Mouse (Mus musculus) kidney, postnatal 36 days (tissue): ENCODE data around the gene Gli2.

Experiments used
- DNase-seq, 2 experiments: peaks; one replicate each; pipeline ENCODE4 v3.0.0; 2021 to 2022; ENCODE audit warnings: mixed read lengths in 2 of 2

Gli2 gene

GRCm38 (mm10) chr1:118994482-118995105 is 58.8 kb downstream of the Gli2 start:
- DNase-seq: no peak

GRCm38 (mm10) chr1:118993775-118994174 is 59.6 kb downstream of the Gli2 start:
- DNase-seq: no peak

- no peak for DNase-seq
These were observed 65.1 kb downstream of the Gli2 start for GRCm38 (mm10) chr1:118988331-118988730.

GRCm38 (mm10) chr1:118987538-118987937 is 65.9 kb downstream of the Gli2 start:
- DNase-seq: no peak

GRCm38 (mm10) chr1:118983389-118983788 is 70.0 kb downstream of the Gli2 start:
- DNase-seq: peak; percentile 29 to 37

- no peak for DNase-seq
These were observed 70.6 kb downstream of the Gli2 start for GRCm38 (mm10) chr1:118982805-118983211.

DNA sequence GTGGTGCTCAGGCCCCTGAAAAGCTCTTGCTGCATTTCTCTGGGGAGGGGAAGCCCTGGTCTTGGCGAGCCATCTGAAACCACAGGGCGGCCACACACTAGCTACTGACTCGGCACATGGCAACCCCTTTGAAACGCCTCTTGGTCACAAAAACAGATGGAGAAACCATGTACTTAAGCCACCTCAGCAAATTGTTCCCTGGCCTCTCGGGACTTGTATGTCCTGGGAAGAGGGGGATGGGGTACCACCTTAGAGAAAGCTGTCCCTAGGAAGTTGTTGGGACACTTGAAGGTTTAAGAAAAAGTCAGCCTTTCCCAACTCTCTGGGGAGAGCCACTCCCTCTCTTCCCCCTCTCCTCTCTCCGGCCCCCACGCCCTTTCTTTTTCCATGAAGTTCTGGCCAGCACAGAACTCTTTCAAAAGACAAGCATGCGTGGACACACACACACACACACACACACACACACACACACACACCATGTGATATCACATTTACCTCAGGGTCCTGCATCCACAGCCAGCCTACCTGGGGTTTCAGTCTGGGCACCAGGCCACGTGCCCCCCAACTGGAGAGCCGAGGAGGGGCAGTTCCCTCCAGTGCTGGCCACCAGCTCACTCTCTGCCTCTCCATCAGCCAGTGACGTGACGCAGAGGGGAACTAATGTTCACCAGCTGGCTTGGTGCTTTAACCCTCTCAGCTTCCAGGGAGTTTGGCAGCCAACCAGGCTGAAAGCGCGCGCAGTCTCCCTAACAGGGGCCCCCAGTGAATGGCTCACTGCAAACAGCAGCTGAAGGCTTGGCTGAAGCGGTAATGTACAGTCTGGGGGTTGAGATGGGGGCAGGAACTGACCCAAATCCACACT is 71.2 kb downstream of the Gli2 start:
- peak in 1 of 2 experiments; percentile 34 for DNase-seq

- peak in 1 of 2 experiments; percentile 51 for DNase-seq
These were observed 72.8 kb downstream of the Gli2 start for GRCm38 (mm10) chr1:118980636-118981035.

- DNase-seq: peak; percentile 30 to 56
These were observed 76.8 kb downstream of the Gli2 start for GRCm38 (mm10) chr1:118976596-118976995.

DNA sequence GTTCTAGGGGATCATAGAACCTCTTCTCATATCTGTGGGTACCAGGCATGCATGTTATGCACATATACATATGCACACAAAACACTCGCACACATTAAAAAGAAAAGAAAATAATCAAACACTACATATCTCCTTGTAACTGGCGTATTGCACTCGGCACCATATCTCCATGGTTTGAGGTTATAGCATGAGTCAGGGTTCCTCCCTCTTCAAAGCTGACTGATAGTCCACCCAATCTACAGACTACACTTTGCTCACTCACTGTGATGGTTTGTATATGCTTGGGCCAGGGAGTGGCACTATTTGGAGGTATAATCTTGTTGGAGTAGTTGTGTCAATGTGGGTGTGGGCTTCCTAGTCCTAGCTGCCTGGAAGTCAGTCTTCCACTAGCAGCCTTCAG is 78.0 kb downstream of the Gli2 start:
- DNase-seq: no peak

DNA sequence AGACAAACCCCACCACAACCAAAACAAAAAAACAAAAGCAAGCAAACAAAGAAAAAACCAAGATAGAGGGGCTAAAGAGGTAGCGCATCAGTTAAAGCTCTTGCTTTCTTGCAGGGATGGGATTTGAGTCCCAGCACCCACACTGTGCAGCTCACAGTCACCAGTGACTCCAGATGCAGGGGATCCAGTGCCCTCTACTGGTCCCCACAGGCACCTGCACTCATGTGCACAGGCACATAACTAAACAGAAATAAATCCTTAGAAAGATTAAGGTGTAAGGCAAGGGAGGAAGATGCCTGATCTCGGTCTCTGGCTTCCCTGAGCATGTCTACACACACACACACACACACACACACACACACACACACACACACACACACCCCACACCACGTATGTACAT is 83.4 kb downstream of the Gli2 start:
- no peak for DNase-seq

DNA sequence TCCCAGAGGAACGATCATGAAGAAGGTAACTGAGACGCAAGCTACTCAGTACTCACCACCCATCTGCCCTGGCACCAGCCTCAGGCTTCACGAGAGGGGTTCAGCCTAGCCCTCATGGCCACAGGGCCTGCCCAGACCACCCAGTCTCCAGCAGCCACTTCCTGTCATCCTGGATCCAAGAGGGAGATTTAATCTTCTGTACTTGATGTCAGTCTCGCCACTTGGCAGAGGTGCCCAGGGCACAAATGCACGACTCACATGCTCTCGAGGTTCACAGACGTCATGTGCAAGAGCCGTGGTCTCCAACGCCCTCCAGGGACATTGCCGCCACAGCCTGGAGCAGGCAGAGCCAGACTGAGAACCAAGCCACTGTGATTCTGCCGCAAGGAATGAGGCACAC is 84.0 kb downstream of the Gli2 start:
- no peak for DNase-seq

DNA sequence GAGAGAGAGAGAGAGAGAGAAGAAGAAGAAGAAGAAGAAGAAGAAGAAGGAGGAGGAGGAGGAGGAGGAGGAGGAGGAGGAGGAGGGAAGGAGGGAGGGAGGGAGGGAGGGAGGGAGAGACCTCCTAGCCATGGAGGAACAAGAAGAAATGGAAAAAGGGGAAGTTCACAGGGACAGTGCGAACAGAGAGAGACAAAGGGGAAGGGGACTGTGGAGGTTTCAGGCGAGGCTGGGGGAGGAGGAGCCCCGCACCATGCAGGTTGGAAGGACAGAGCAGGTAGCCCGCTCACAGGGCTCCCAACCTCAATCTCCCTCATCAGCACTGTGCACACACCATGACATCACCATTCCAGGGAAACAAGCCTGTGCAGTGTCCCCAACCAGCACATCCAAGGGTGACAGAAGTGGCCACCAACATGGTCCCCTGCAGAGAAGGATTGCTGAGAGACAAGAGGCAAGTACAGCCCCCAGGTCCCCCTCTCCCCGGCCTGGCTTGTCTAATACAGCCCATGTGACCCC is 84.7 kb downstream of the Gli2 start:
- no peak for DNase-seq

DNA sequence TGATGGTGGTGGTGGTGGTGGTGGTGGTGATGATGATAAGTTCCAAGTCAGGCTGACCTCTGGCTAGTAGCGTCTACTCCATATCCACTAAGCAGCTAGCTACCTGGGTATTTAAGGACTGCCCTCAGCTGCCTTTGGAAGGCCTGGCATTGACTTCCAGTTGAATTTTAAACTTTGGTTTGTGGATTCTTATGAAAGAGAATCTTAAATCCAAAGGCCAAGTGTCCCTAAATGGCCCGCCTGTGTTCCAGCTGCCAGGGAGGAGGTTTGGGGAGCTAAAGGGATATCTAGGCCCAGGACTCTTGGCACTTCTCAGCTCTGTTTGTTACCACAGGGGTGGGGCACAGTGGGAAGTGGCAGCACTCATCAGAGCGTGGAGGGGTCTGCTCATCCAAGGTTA is 85.4 kb downstream of the Gli2 start:
- DNase-seq: peak; percentile 47 to 52

- DNase-seq: no peak
These were observed 86.1 kb downstream of the Gli2 start for GRCm38 (mm10) chr1:118967281-118967680.

DNA sequence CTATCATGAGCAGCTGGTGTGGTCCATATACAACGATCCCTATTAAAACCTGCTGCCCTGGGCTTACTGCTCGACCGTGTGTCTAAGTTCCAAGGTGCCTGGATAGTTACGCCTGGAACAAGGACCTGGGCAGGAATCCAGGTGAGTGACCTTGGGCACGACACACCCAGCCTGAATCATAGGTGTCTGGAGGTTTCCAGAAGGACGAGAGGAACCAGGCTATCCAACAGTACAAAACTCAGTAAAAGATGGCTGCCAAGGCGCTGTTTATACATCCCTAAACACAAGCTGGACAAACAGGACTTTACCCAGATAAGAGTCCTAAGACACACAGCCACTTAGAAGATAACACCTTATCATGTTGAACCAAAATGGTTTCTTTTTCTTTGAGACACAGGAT is 94.8 kb downstream of the Gli2 start:
- peak in 1 of 2 experiments; percentile 33 for DNase-seq

- no peak for DNase-seq
These were observed 97.6 kb downstream of the Gli2 start for GRCm38 (mm10) chr1:118955791-118956190.

DNA sequence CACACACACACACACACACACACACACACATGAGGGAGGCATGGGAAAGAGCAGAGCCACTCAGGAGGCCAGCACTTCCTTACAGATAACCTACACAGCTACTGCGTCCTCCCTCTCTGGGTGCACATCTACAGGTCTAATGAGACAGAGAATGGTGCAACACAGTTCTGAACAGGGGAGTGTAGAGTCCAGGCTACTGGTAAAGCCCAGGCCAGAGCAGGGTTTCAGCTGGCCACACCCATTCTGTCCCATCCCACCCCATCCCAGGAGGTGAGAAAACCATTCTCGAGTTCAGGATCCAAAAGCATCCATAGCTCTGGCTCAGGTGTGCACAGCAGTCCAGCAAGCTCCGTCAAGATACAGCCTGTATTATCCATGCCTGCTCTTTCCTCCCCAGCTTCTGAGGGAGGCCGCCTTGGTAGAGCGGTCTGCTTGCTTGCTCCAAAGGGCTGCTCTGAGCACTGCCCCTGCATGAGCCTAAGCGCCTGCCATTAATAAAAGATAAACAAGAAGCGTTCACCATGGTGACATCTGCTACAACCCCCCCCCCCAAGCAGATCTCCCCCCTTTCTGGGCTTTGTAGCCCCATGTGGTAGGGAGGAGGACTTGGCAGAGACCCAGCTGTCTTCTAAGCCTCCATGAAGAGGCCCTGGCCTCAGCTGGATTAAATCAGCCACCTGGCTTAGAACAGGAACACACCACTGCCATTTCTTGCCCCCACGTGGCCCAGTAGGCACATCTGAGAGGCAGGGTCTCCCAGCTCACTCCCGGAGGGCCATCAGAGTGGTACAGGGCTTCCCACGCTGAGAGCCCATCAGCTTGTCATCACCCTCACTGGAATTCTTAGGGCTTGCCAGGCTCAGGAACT is 98.8 kb downstream of the Gli2 start:
- DNase-seq: no peak

DNA sequence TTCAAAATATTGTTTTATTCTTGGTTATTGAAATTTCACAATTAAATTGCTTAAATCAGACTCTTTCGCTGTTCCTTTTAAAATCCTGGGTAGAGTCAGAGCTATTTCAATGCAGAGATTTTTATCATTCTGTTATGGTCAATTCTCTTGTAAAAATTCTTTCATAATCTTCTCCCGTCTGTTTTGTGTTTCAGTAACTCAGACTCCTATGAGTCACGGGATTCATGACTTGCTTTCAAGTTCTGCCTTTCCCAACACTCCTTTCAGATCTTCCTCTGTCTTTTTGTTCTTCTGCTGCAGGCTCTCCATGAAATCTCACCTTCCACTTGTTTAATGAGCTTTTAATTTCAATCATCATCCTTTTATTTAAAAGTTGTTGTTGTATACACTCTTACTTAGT is 100.4 kb downstream of the Gli2 start:
- no peak for DNase-seq

GRCm38 (mm10) chr1:118952318-118952717 is 101.1 kb downstream of the Gli2 start:
- DNase-seq: no peak

DNA sequence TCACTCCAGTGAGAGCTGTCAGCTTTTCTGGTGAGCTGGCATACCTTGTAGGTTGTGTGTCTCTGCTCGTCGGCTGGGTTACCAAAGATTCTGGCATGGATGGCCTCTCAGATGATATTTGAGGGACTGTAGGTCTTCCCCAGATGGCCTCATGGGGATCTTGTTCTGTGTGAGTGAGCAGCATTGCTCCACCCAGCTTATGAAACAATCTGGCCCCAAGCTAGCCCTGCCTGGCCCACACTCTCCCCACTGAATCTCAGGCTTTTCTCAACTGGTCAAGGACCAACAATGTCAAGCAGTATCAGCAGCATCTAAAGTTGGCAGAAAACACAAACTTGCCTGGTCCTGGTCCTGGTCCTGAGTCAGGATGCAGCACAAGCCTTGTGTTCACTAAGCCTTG is 105.0 kb downstream of the Gli2 start:
- no peak for DNase-seq

DNA sequence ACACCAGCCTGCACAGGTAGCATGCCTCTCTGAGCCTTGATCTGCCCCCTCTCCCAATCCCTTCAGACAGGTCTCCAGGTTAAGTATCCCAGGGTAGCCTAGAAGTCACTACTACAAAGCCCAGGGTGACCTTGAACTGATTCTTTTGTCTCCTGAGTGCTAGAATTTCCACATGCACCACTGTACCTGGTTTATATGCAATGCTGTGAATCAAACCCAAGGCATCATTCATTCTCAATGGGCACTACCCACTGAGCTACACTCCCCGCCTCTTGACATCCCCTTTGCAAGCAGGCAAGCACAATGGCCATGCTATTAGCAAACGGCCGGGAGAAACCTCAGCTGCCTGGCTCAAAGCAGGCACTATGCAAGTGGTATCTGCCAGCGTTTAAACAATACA is 106.2 kb downstream of the Gli2 start:
- DNase-seq: no peak

GRCm38 (mm10) chr1:118941336-118941735 is 112.1 kb downstream of the Gli2 start:
- DNase-seq: no peak
